ENCODE assay signal across 21 mouse cellular contexts in genomic region chr9:35442476-35442875, GRCm38 (mm10). TPM values are rescaled to one million over a fixed set of nuclear protein-coding genes. Genes with fewer than 3 reads are reported as not detected.
A peak's percentile ranks its signal among the peaks of the same experiment; 100 is the strongest.
DNase-seq lines count a peak whose midpoint lies in the region; ATAC-seq and TF ChIP-seq lines count a peak whose summit lies in the region.
"Had no signal": no experiment of that assay in that cellular context is flagged by ENCODE, and none has a peak within 500 bp of the region (broad histone marks: within the 10 kb centered on the region; RNA-seq: fewer than 3 reads in every experiment).

No protein-coding gene starts in this region.

- no peak overlapping the region for H3K27ac ChIP-seq in forebrain, embryonic 13.5 days
- H3K27ac ChIP-seq in forebrain, embryonic 15.5 days (replicated peaks) = no peak overlapping the region
- H3K27ac ChIP-seq in limb, embryonic 13.5 days = no peak overlapping the region
- no peak overlapping the region for H3K27ac ChIP-seq in limb, embryonic 10.5 days
- H3K27ac ChIP-seq in embryonic facial prominence, embryonic 14.5 days (replicated peaks; ENCODE audit: low read depth, low read length) = peak overlapping the region; percentile 50; the same call in 1 of the 2 replicates
- H3K27ac ChIP-seq: embryonic facial prominence, embryonic 15.5 days; hindbrain, embryonic 12.5 days; left cerebral cortex, adult 2 months; stomach, postnatal 0 days had no signal

- ATAC-seq in forebrain, embryonic 13.5 days = peak; percentile 63; the same call in 1 of the 2 replicates
- no peak for ATAC-seq in forebrain, embryonic 15.5 days (replicated peaks)
- ATAC-seq in limb, embryonic 13.5 days (ENCODE audit: low FRiP score, low read depth) = no peak
- ATAC-seq in embryonic facial prominence, embryonic 14.5 days (ENCODE audit: low read depth) = no peak
- ATAC-seq: CD4-positive, CD25-positive, alpha-beta regulatory T cell, adult 4 months; inflammation-experienced regulatory T-cells, adult 6 months had no signal

- peaks cover 51% of the 10 kb centered on the region for H3K4me1 ChIP-seq in forebrain, embryonic 13.5 days
- H3K4me1 ChIP-seq in forebrain, embryonic 15.5 days = peaks cover 49% of the 10 kb centered on the region
- peaks cover 72% of the 10 kb centered on the region for H3K4me1 ChIP-seq in limb, embryonic 13.5 days
- peaks cover 68% of the 10 kb centered on the region for H3K4me1 ChIP-seq in limb, embryonic 10.5 days
- peaks cover 51% of the 10 kb centered on the region for H3K4me1 ChIP-seq in embryonic facial prominence, embryonic 14.5 days (ENCODE audit: control insufficient read depth, insufficient read depth, low read length)

- H3K36me3 ChIP-seq in forebrain, embryonic 13.5 days (ENCODE audit: poor library complexity, severe bottlenecking) = 0 out of 2 replicates have a peak, but pooled peaks cover 13% of the 10 kb centered on the region
- no peaks in the 10 kb centered on the region for H3K36me3 ChIP-seq in forebrain, embryonic 15.5 days
- H3K36me3 ChIP-seq in limb, embryonic 13.5 days = peaks cover 24% of the 10 kb centered on the region
- peaks cover 16% of the 10 kb centered on the region; the same call in 1 of the 2 replicates for H3K36me3 ChIP-seq in limb, embryonic 10.5 days
- H3K36me3 ChIP-seq in embryonic facial prominence, embryonic 14.5 days (ENCODE audit: control insufficient read depth, insufficient read depth, low read length) = 0 out of 2 replicates have a peak, but pooled peaks cover 4% of the 10 kb centered on the region
- H3K36me3 ChIP-seq: embryonic facial prominence, embryonic 15.5 days; hindbrain, embryonic 12.5 days had no signal

- H3K4me3 ChIP-seq in forebrain, embryonic 13.5 days = no peak overlapping the region
- no peak overlapping the region for H3K4me3 ChIP-seq in forebrain, embryonic 15.5 days
- no peak overlapping the region for H3K4me3 ChIP-seq in limb, embryonic 13.5 days
- no peak overlapping the region for H3K4me3 ChIP-seq in limb, embryonic 10.5 days
- no peak overlapping the region for H3K4me3 ChIP-seq in embryonic facial prominence, embryonic 14.5 days (ENCODE audit: low read depth, low read length)
- H3K4me3 ChIP-seq: embryonic facial prominence, embryonic 15.5 days; hindbrain, embryonic 12.5 days; left cerebral cortex, adult 2 months; myocyte had no signal

- no peaks in the 10 kb centered on the region for H3K9me3 ChIP-seq in forebrain, embryonic 13.5 days (replicated peaks)
- H3K9me3 ChIP-seq in forebrain, embryonic 15.5 days = no peaks in the 10 kb centered on the region
- H3K9me3 ChIP-seq in limb, embryonic 13.5 days = no peaks in the 10 kb centered on the region
- no peaks in the 10 kb centered on the region for H3K9me3 ChIP-seq in limb, embryonic 10.5 days (replicated peaks)
- H3K9me3 ChIP-seq in embryonic facial prominence, embryonic 14.5 days (ENCODE audit: control insufficient read depth, low read length) = no peaks in the 10 kb centered on the region
- H3K9me3 ChIP-seq: embryonic facial prominence, embryonic 15.5 days; hindbrain, embryonic 12.5 days had no signal

- no peak for DNase-seq in limb, embryonic 10.5 days (ENCODE audit: low spot score)
- DNase-seq in brain, embryonic 14.5 days (ENCODE audit: low read depth) = peak; percentile 62
- no peak for DNase-seq in embryonic facial prominence, embryonic 14.5 days (ENCODE audit: low spot score)
- DNase-seq in T-cell, adult 2 months (ENCODE audit: low spot score) = no peak
- DNase-seq: adrenal gland, postnatal 25 days; cerebellum, adult 9-10 months; gastrocnemius, postnatal 10 days; kidney, adult 18-20 months; liver; lung, postnatal 4 days had no signal

- TF ChIP-seq CTCF in brain, embryonic 14.5 days (IDR thresholded peaks at IDR 0.05; ENCODE audit: borderline replicate concordance, extremely low read depth, insufficient read depth, insufficient read length) = no peak

- no peaks in the 10 kb centered on the region for H3K27me3 ChIP-seq in forebrain, embryonic 13.5 days
- H3K27me3 ChIP-seq in forebrain, embryonic 15.5 days = no peaks in the 10 kb centered on the region
- H3K27me3 ChIP-seq in limb, embryonic 13.5 days = no peaks in the 10 kb centered on the region
- no peaks in the 10 kb centered on the region for H3K27me3 ChIP-seq in limb, embryonic 10.5 days (ENCODE audit: low read depth, poor library complexity, severe bottlenecking)
- no peaks in the 10 kb centered on the region for H3K27me3 ChIP-seq in embryonic facial prominence, embryonic 14.5 days (replicated peaks; ENCODE audit: control insufficient read depth, insufficient read depth, low read length)
- H3K27me3 ChIP-seq: embryonic facial prominence, embryonic 15.5 days had no signal

- WGBS in forebrain, embryonic 13.5 days = 6% methylated on average over 5 of the region's 5 CpGs
- WGBS in forebrain, embryonic 15.5 days = 5% methylated on average over 5 of the region's 5 CpGs
- 55% methylated on average over 5 of the region's 5 CpGs for WGBS in limb, embryonic 13.5 days
- 34% methylated on average over 5 of the region's 5 CpGs for WGBS in limb, embryonic 10.5 days
- WGBS in embryonic facial prominence, embryonic 14.5 days = 43% methylated on average over 5 of the region's 5 CpGs

- no peak overlapping the region for H3K4me2 ChIP-seq in forebrain, embryonic 13.5 days
- no peak overlapping the region for H3K4me2 ChIP-seq in forebrain, embryonic 15.5 days (replicated peaks)
- H3K4me2 ChIP-seq in limb, embryonic 13.5 days (replicated peaks) = 0 out of 2 replicates have a peak overlapping the region, but pooled peaks have one; percentile 3
- H3K4me2 ChIP-seq in embryonic facial prominence, embryonic 14.5 days (ENCODE audit: low read depth, low read length) = no peak overlapping the region
- H3K4me2 ChIP-seq: embryonic facial prominence, embryonic 15.5 days; heart, embryonic 11.5 days; hindbrain, embryonic 12.5 days had no signal

- H3K9ac ChIP-seq in forebrain, embryonic 13.5 days = no peak overlapping the region
- no peak overlapping the region for H3K9ac ChIP-seq in forebrain, embryonic 15.5 days (replicated peaks)
- H3K9ac ChIP-seq in limb, embryonic 13.5 days = no peak overlapping the region
- H3K9ac ChIP-seq in embryonic facial prominence, embryonic 14.5 days (ENCODE audit: low read depth, low read length) = no peak overlapping the region
- H3K9ac ChIP-seq: embryonic facial prominence, embryonic 15.5 days; hindbrain, embryonic 12.5 days had no signal

- TF ChIP-seq POLR2A in brain, embryonic 14.5 days (IDR thresholded peaks at IDR 0.05; ENCODE audit: borderline replicate concordance, extremely low read depth, insufficient read depth, insufficient read length, poor library complexity, severe bottlenecking) = no peak

RNA-seq across cellular contexts. Expression of gene Cdon, which starts 21.5 kb away (rescaled TPM):
- 20.7 and 22.1 TPM in 2 replicates for polyA plus RNA-seq in forebrain, embryonic 13.5 days (2015; fragmentation: Nextera tagmentation; extraction: Ambion mirVana)
- polyA plus RNA-seq in forebrain, embryonic 15.5 days (2015; fragmentation: Nextera tagmentation; extraction: Ambion mirVana) = 15.0 and 18.2 TPM in 2 replicates
- polyA plus RNA-seq in limb, embryonic 13.5 days (2015; fragmentation: Nextera tagmentation; extraction: Ambion mirVana) = 37.0 and 37.6 TPM in 2 replicates
- polyA plus RNA-seq in limb, embryonic 10.5 days (2016; fragmentation: Nextera tagmentation; extraction: Ambion mirVana) = 10.5 and 16.1 TPM in 2 replicates
- polyA plus RNA-seq in brain, embryonic 14.5 days (2012; rRNA removed) = 22.4 and 31.5 TPM in 2 replicates
- polyA plus RNA-seq in embryonic facial prominence, embryonic 14.5 days (2014; fragmentation: Nextera tagmentation; extraction: Ambion mirVana) = 15.8 and 19.7 TPM in 2 replicates
